Mouse (Mus musculus) E14TG2a.4 (cell line): ENCODE results near the gene Hoxd13.

Experiments used
- CTCF ChIP-seq: conservative IDR thresholded peaks from 2 replicates; pipeline ENCODE4 v1.5.1; 2014; ENCODE audit warnings: low read length
- NANOG ChIP-seq: IDR thresholded peaks from 2 replicates; pipeline ENCODE4 v1.6.1; 2014; ENCODE audit warnings: borderline replicate concordance, low read length, mixed read lengths
- POU5F1 ChIP-seq: IDR thresholded peaks from 2 replicates; pipeline ENCODE4 v1.6.1; 2014; ENCODE audit warnings: low read length, borderline replicate concordance

DNA sequence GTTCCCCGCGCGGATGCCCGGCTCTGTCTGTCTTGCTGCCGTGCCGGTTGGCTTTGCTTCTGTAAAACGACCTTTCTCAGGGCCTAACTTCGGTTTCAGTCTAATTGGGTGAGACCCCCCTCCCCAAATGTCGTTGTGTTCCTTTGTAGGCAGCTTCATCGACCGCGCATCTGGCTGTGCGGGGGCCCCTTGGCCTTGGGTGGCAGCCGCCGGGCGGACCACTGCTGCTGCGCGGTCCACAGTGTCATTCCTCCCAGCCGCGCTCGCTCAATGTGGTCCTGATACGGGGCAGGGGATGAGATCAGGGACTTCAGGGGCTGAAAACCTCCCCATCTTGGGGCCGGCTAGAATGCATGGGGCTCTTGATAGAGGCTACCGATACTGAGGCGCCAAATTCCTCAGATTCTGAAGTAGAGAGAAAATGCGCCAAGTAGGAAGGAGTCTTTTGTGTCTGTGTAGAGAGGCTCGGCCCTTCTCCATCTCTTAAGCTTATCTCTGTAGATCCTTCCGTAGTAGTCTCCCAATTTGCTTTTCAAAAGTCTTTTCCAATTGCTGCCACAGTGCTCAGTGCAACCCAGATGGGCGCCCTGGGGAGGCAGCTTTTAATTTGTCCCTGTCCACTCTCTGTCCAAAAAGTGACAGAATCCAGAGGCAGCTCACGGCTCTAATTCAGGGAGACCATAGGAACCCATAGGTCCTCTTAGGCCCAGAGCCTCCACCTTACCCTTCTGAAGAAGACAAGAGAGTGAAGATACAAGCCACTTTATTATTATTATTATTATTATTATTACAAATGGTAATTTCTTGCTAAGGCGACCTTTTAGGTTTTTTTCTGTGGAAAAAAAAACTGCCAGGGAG lies 19.8 kb downstream of the Hoxd13 start:
- TF ChIP-seq CTCF, result no peak
- no peak for TF ChIP-seq NANOG
- TF ChIP-seq POU5F1, result no peak
